Mouse (Mus musculus): Measurements from ENCODE around the gene Spats2l.
A peak's percentile ranks its signal among the peaks of the same experiment; 100 is the strongest.

Spats2l gene

GRCm38 (mm10) chr1:57774001-57774667 is at the start of gene Spats2l:
Spats2l (plus strand) TSS chr1:57774162.
- peak; percentile 20 for DNase-seq (ENCODE audit: low spot score)

- no peak for DNase-seq (ENCODE audit: low spot score)
Measured at GRCm38 (mm10) chr1:57725268-57725667, 48.7 kb upstream of the Spats2l start.

GRCm38 (mm10) chr1:57735877-57736276 is 38.1 kb upstream of the Spats2l start:
- no peak for DNase-seq (ENCODE audit: low spot score)

GRCm38 (mm10) chr1:57741740-57742139 is 32.2 kb upstream of the Spats2l start:
- no peak for DNase-seq (ENCODE audit: low spot score)

GRCm38 (mm10) chr1:57742266-57742665 is 31.7 kb upstream of the Spats2l start:
- no peak for DNase-seq (ENCODE audit: low spot score)

- no peak for DNase-seq (ENCODE audit: low spot score)
Measured at GRCm38 (mm10) chr1:57751781-57752180, 22.2 kb upstream of the Spats2l start.

GRCm38 (mm10) chr1:57766396-57766795 is 7.6 kb upstream of the Spats2l start:
- no peak for DNase-seq (ENCODE audit: low spot score)

- DNase-seq (ENCODE audit: low spot score) = no peak
Measured at GRCm38 (mm10) chr1:57773326-57773725, 636 bp upstream of the Spats2l start.

- DNase-seq (ENCODE audit: low spot score) = peak; percentile 45
Measured at GRCm38 (mm10) chr1:57774668-57775495, 920 bp downstream of the Spats2l start.

- no peak for DNase-seq (ENCODE audit: low spot score)
Measured at GRCm38 (mm10) chr1:57775496-57775790, 1.5 kb downstream of the Spats2l start.

- DNase-seq (ENCODE audit: low spot score) = no peak
Measured at GRCm38 (mm10) chr1:57776671-57777281, 2.8 kb downstream of the Spats2l start.

GRCm38 (mm10) chr1:57784300-57784699 is 10.3 kb downstream of the Spats2l start:
- DNase-seq (ENCODE audit: low spot score) = no peak

- DNase-seq (ENCODE audit: low spot score) = no peak
Measured at GRCm38 (mm10) chr1:57789831-57790230, 15.9 kb downstream of the Spats2l start.

- no peak for DNase-seq (ENCODE audit: low spot score)
Measured at GRCm38 (mm10) chr1:57792212-57792611, 18.2 kb downstream of the Spats2l start.

- DNase-seq (ENCODE audit: low spot score) = no peak
Measured at GRCm38 (mm10) chr1:57795838-57796237, 21.9 kb downstream of the Spats2l start.

GRCm38 (mm10) chr1:57799398-57799797 is 25.4 kb downstream of the Spats2l start:
- DNase-seq (ENCODE audit: low spot score) = no peak

- DNase-seq (ENCODE audit: low spot score) = peak; percentile 28
Measured at GRCm38 (mm10) chr1:57800846-57801245, 26.9 kb downstream of the Spats2l start.

- no peak for DNase-seq (ENCODE audit: low spot score)
Measured at GRCm38 (mm10) chr1:57806126-57806525, 32.2 kb downstream of the Spats2l start.

- DNase-seq (ENCODE audit: low spot score) = no peak
Measured at GRCm38 (mm10) chr1:57807882-57808281, 33.9 kb downstream of the Spats2l start.

- DNase-seq (ENCODE audit: low spot score) = no peak
Measured at GRCm38 (mm10) chr1:57810221-57810620, 36.3 kb downstream of the Spats2l start.

GRCm38 (mm10) chr1:57817103-57817502 is 43.1 kb downstream of the Spats2l start:
- DNase-seq (ENCODE audit: low spot score) = no peak

- no peak for DNase-seq (ENCODE audit: low spot score)
Measured at GRCm38 (mm10) chr1:57820428-57820997, 46.6 kb downstream of the Spats2l start.

Data from layer of hippocampus, adult 11-12 months (tissue).